Mouse (Mus musculus) liver, adult 2 months (tissue): ENCODE results near the gene Ift122. TPM values are rescaled to one million over a fixed set of nuclear protein-coding genes. Genes with fewer than 3 reads are reported as not detected.

Experiments
- DNase-seq: peaks from one replicate; pipeline ENCODE4 v3.0.0-alpha.2; 2011; ENCODE audit warnings: low read depth, low spot score; ENCODE audit errors: extremely low read depth
- H3K27ac ChIP-seq: fragments of 200-500 bp; replicated peaks from 2 replicates; pipeline ENCODE4 v1.5.1; 2012; ENCODE audit warnings: low read depth, mild to moderate bottlenecking, control low read depth, inconsistent platforms, low read length; ENCODE audit not compliant: insufficient read depth
- H3K27me3 ChIP-seq: fragments of 200-500 bp; 2 replicates; pipeline ENCODE4 v1.6.1; 2012; ENCODE audit warnings: mild to moderate bottlenecking, moderate library complexity, low read length, inconsistent platforms; ENCODE audit not compliant: control insufficient read depth, insufficient read depth
- H3K36me3 ChIP-seq: fragments of 200-500 bp; 2 replicates; pipeline ENCODE4 v1.6.1; 2012; ENCODE audit warnings: low read length, inconsistent platforms; ENCODE audit not compliant: control insufficient read depth, insufficient read depth
- H3K4me1 ChIP-seq: fragments of 200-500 bp; 2 replicates; pipeline ENCODE4 v1.6.1; 2011; ENCODE audit warnings: low read length; ENCODE audit not compliant: control insufficient read depth, insufficient read depth
- H3K4me3 ChIP-seq: fragments of 200-500 bp; 2 replicates; pipeline ENCODE4 v1.5.1; 2011; ENCODE audit warnings: low read depth, mild to moderate bottlenecking, control low read depth, low read length, moderate library complexity; ENCODE audit not compliant: insufficient read depth
- H3K79me2 ChIP-seq: fragments of 200-500 bp; 2 replicates; pipeline ENCODE4 v1.6.1; 2012; ENCODE audit warnings: inconsistent platforms, mild to moderate bottlenecking, low read length, moderate library complexity; ENCODE audit not compliant: control insufficient read depth, insufficient read depth
- H3K9ac ChIP-seq: fragments of 200-500 bp; 2 replicates; pipeline ENCODE4 v1.6.1; 2012; ENCODE audit warnings: low read depth, mild to moderate bottlenecking, control low read depth, inconsistent platforms, low read length
- CTCF ChIP-seq: fragments of 200-500 bp; IDR thresholded peaks from 2 replicates; pipeline ENCODE4 v1.5.1; 2011; ENCODE audit warnings: low read depth, low read length, control low read depth
- POLR2A ChIP-seq: fragments of 200-500 bp; IDR thresholded peaks from 2 replicates; pipeline ENCODE4 v1.6.1; 2011; ENCODE audit warnings: low read length, control low read depth; ENCODE audit not compliant: insufficient read depth; ENCODE audit errors: extremely low read depth
- WGBS: fragments of 180-500 bp; shearing (Covaris S2); methylation state at CpG from one replicate; pipeline ENCODE4 v1.1.7; 2018; 5-methylcytosine and 5-hydroxymethylcytosine counted together
- polyA plus RNA-seq: library from polyadenylated mRNA; depleted of rRNA; stranded (reverse); fragments of >200 nt; gene quantifications from 2 replicates; pipeline ENCODE4 v1.2.3, GENCODE M21; 2012
- total RNA-seq: library from RNA; depleted of rRNA; stranded (reverse); fragments of >200 nt; gene quantifications from 2 replicates; pipeline ENCODE4 v1.2.3, GENCODE M21; 2014

The Ift122 gene
- total and polyA plus RNA-seq, 2 experiments = 2.0 to 3.0 TPM

DNA sequence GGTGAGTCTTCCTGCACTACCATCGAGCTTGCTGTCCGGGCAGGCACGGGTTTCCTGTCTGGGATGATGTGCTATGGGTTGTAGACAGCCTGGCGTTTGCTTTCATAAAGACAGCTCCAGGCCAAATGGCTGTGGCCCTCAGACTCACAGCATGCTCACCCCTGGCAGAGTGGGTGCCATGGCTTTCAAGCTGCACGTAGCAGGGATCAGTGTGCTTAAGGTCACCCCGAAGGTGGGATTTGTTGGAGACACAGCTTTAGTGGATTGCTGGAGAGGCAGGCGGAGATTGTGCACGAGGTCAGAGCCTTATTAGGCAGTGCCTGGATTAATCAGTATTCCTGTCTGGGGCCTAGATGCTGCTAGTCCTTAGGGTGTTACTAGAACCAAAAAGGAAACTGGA, 37.3 kb downstream of the Ift122 start:
- H3K27me3 ChIP-seq = no peaks in the 10 kb centered on the region
- no peak for TF ChIP-seq CTCF
- no peak for TF ChIP-seq POLR2A
- DNase-seq = no peak
- H3K4me1 ChIP-seq = 0 out of 2 replicates have a peak, but pooled peaks cover 4% of the 10 kb centered on the region
- H3K36me3 ChIP-seq = no peaks in the 10 kb centered on the region
- H3K27ac ChIP-seq = no peak overlapping the region
- H3K79me2 ChIP-seq = no peaks in the 10 kb centered on the region
- H3K4me3 ChIP-seq = no peak overlapping the region
- 87% methylated on average over 8 of the region's 8 CpGs for WGBS
- H3K9ac ChIP-seq = no peak overlapping the region

DNA sequence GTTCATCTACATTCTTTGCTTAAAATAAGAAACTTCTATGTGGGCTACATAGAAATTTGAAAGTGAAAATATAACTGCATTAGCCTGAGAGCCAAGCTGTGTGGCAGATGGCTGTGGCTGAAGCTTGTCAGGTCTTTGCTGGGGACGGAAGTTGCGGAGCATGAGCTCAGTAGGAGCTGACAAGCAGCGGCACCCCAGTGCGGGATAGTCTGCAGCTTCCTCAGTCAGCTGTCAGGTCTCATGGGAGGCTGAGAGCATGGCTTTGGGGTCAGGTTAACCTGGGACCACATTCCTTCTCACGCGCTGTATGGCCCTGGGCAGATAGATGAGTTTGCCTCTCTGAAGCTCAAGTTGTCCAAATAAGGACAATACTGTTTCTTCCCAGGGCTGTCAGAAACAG, 37.8 kb downstream of the Ift122 start:
- H3K4me1 ChIP-seq = 0 out of 2 replicates have a peak, but pooled peaks cover 4% of the 10 kb centered on the region
- H3K79me2 ChIP-seq = no peaks in the 10 kb centered on the region
- no peak for TF ChIP-seq POLR2A
- TF ChIP-seq CTCF = no peak
- H3K9ac ChIP-seq = no peak overlapping the region
- WGBS = 95% methylated on average over 6 of the region's 6 CpGs
- H3K4me3 ChIP-seq = no peak overlapping the region
- peak overlapping the region; percentile 9; the same call in 1 of the 2 replicates for H3K27ac ChIP-seq
- no peak for DNase-seq
- no peaks in the 10 kb centered on the region for H3K36me3 ChIP-seq
- no peaks in the 10 kb centered on the region for H3K27me3 ChIP-seq

DNA sequence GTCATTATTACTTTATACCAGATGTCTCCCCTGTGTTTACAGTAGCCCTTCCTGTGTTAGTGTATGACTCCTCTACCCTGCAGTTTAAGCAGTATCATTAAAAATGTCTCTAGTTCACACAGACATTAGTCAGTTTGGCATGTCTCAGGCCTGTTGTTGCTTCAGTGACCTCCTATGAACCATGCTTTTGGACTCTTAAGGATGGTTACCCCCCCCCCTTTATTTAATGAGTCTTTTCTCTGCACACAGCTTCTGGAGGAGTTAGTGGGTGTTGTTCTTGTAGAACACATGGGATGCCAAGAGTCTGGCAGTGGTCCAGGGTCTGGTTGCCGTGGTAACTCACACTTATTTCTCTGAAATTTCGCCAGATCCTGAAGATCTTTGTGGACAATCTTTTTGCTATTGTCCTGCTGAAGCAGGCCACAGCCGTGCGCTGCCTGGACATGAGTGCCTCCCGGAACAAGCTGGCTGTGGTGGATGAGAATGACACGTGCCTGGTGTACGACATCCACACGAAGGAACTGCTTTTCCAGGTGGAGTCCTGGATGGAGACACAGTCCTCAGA, 38.3 kb downstream of the Ift122 start:
- Histone ChIP-seq H3K4me3 (no peak overlapping the region), H3K27ac (no peak overlapping the region), H3K79me2 (no peaks in the 10 kb centered on the region), H3K36me3 (no peaks in the 10 kb centered on the region), H3K4me1 (0 out of 2 replicates have a peak, but pooled peaks cover 3% of the 10 kb centered on the region), H3K9ac (no peak overlapping the region), H3K27me3 (no peaks in the 10 kb centered on the region)
- TF ChIP-seq POLR2A = no peak
- TF ChIP-seq CTCF = no peak
- no peak for DNase-seq
- WGBS = 88% methylated on average over 8 of the region's 8 CpGs

DNA sequence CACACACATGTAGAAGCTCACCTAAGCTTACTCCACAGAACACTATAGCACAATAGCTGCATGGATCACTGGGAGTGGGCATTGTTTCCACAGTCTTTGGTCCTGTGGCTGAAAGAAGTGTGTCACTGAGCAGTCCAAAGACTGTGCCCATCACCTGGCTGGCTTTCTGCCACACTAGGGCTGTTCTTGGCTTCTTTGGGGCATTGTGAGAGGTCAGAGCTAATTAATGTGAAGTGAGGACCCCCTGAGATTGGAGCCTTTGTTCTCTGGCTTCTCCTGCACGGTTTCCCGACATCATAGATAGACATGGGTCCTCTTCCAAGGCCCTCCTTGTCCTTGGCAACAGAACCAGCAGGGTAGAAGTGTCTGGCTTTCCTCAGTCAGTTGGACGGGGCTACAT, 39.1 kb downstream of the Ift122 start:
- Histone ChIP-seq H3K79me2 (no peaks in the 10 kb centered on the region), H3K27me3 (no peaks in the 10 kb centered on the region), H3K27ac (no peak overlapping the region), H3K4me3 (no peak overlapping the region), H3K9ac (no peak overlapping the region), H3K36me3 (no peaks in the 10 kb centered on the region), H3K4me1 (peaks cover 5% of the 10 kb centered on the region; the same call in 1 of the 2 replicates)
- DNase-seq = no peak
- TF ChIP-seq POLR2A (no peak), CTCF (no peak)
- 81% methylated on average over 3 of the region's 3 CpGs for WGBS

DNA sequence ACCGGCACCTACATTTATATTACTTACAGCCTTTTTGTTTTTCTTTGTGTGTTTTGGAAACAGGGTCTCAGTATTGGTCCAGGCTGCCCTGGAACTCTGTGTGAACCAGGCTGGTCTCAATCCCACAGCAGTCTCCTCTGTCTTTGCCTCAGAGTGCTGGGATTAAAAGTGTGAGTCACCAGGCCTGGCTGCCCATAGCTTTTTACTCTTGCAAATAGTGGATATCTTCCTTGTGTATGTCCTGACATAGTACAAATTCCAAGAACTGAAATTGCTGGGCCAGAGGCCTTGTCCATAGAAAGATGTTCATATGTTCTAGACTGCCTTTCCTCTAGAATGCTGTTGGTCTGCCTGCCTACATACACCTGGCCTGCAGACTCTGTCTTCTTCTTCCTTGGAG, 43.1 kb downstream of the Ift122 start:
- Histone ChIP-seq H3K36me3 (no peaks in the 10 kb centered on the region), H3K27ac (no peak overlapping the region), H3K4me3 (no peak overlapping the region), H3K9ac (no peak overlapping the region), H3K27me3 (no peaks in the 10 kb centered on the region), H3K4me1 (peaks cover 5% of the 10 kb centered on the region; the same call in 1 of the 2 replicates), H3K79me2 (no peaks in the 10 kb centered on the region)
- 88% methylated on average over 1 of the region's 1 CpGs for WGBS
- no peak for TF ChIP-seq POLR2A
- no peak for TF ChIP-seq CTCF
- no peak for DNase-seq

DNA sequence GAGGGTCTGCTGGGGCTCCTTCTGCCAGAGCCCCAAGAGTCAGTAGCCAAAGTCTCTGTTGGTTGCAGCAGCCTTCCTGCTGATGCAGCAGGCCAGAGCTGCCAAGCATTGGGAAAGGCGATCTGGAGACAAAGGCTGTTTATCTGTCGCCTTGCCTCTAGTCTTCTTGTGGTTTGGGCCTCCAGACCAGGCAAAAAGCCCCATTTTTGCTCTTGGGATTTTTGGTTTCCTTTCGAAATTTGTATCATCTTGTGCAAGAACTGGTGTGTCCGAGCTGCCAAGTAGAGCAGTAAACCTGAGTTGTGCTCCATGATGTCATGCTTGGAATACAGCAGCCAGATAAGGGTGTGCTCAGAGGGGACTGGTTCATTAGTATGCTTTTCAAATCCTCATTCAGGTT, 43.8 kb downstream of the Ift122 start:
- WGBS = 48% methylated on average over 4 of the region's 4 CpGs

More for the DNA sequence above, 43.8 kb downstream of the Ift122 start:
- TF ChIP-seq CTCF (no peak), POLR2A (no peak)
- Histone ChIP-seq H3K27ac (no peak overlapping the region), H3K4me1 (peaks cover 7% of the 10 kb centered on the region; the same call in 1 of the 2 replicates), H3K4me3 (no peak overlapping the region), H3K9ac (no peak overlapping the region), H3K36me3 (no peaks in the 10 kb centered on the region), H3K79me2 (no peaks in the 10 kb centered on the region), H3K27me3 (no peaks in the 10 kb centered on the region)
- DNase-seq = peak; percentile 65
